Mouse (Mus musculus) brain, embryonic 14.5 days (tissue): Measurements from ENCODE around the gene Rap1a. TPM values are rescaled to one million over a fixed set of nuclear protein-coding genes. Genes with fewer than 3 reads are reported as not detected.

Experiments used
- DNase-seq: peaks from one replicate; pipeline ENCODE4 v3.0.0-alpha.2; 2011; ENCODE audit warnings: low read depth
- CTCF ChIP-seq: fragments of 200-500 bp; IDR thresholded peaks from 2 replicates; pipeline ENCODE4 v1.5.1; 2012; ENCODE audit warnings: inconsistent platforms, mild to moderate bottlenecking, moderate library complexity, borderline replicate concordance; ENCODE audit not compliant: insufficient read depth, insufficient read length; ENCODE audit errors: extremely low read depth
- POLR2A ChIP-seq: fragments of 200-500 bp; IDR thresholded peaks from 2 replicates; pipeline ENCODE4 v1.6.1; 2012; ENCODE audit warnings: mild to moderate bottlenecking, inconsistent platforms, borderline replicate concordance; ENCODE audit not compliant: poor library complexity, insufficient read depth, insufficient read length, severe bottlenecking; ENCODE audit errors: extremely low read depth
- polyA plus RNA-seq: library from polyadenylated mRNA; depleted of rRNA; stranded (reverse); fragments of >200 nt; gene quantifications from 2 replicates; pipeline ENCODE4 v1.2.3, GENCODE M21; 2012

The Rap1a gene
- polyA plus RNA-seq, 1 experiment = 32.7 TPM

DNA sequence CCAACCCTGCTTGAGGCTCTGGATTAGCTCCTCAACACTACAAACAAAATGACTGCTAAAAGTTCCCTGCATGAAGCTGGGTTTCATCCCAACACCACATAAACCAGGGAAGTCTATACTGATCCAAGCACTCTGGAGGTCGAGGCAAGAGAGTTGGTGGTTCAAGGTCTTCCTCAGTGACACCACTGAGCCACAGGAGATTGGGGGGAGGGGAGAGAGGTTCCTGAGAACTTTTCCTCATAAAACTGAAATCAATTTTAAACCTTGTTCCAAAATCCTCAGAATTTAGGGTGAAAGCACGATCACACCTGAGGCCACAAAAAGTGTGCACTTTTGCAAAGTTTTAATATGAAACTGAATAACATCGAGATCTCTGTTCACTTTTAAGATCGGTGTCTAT is 1.8 kb downstream of the Rap1a start:
- TF ChIP-seq CTCF (no peak), POLR2A (no peak)
- no peak for DNase-seq

DNA sequence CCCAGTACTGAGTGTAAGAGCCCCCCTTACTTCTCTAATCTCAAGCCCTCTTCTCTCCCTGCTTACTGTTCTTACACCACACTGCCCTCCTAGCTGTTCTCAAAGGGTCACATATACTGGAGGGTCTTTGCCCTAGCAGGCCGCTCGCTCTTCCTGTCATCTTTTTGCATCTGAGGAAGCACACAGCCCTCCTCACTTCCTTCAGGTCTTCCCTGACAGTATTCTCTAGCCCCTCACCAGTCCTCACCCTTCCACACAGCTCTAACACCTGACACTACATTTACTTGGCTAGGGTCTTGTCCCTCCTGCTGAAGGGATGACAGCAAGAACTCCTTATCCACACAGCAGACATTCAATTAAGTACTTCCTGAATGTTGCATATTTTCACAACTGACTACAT is 2.4 kb downstream of the Rap1a start:
- no peak for TF ChIP-seq POLR2A
- no peak for TF ChIP-seq CTCF
- no peak for DNase-seq

DNA sequence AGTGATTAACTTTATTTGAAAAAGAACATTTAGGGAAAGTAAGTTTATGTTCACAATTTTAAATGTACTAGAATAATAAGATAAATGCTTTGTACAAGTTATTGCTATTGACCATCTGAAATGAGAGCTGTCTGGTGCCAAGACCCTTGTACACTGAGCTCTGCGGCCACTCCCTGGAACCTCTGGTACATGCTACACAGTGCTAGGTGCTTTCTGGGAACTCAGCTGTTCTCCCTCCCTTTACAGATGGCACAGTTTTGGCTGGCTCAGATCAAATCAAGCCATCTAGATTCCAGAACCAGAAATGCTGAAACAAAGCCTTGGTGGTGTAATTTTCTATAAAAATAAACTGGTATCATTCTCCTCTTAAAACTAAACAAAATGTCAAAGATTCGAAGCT is 3.7 kb downstream of the Rap1a start:
- TF ChIP-seq POLR2A (no peak), CTCF (no peak)
- no peak for DNase-seq

DNA sequence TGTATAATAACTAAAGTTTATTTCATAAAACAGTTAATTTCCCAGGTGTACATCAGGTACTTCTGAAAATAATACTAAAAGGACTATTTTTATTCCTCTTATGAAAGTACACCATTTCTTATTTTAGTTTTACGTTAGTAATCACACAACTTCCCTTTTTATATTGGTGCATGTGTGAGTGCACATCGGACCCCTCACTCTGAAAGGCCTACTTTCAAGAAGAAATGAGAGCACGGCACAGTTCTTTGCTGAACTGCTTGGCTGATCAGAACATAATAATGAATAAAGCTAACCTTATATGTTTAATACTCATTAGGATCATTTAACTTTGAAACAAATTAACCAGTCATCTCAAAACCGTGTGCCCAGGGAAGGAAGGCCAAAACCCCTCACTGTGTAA is 4.4 kb downstream of the Rap1a start:
- no peak for DNase-seq
- TF ChIP-seq CTCF (no peak), POLR2A (no peak)

DNA sequence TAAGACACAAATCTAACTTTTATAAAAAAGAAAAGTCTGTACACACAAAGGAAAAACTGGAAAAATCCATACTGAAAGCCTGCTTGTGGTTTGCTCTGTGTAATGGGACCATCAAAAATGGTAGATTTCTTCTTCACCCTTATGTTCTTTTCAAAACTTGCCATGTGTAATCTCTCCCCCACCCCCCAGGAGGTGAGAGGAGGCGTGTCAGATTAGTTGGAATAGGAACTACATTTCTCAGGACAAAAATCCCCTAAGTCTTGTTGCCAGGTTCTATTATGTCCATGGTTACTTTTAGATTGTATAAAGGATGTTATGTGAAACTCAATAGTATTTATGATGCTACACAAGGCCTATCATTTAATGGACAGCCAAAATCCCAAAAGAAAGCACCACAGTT is 6.8 kb downstream of the Rap1a start:
- TF ChIP-seq CTCF = no peak
- TF ChIP-seq POLR2A = no peak
- DNase-seq = no peak

DNA sequence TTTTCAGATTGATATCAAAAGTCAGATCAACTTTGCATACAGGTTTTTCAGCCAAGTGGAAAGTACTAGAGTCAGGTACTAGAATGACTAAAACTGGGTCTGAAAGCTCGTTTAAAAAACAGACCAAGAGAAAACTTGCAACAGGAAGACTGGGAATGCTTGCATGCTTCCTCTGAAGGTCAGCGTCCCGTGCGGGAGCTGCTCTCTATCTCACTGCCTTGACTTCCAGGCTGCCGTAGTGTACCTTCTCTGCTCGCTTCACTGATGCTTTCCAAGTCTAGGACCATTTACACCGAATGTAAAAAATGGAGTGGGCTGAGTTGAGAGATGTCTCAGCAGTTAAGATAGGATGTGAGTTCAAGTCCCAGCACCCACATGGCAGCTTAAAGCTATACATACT is 8.8 kb downstream of the Rap1a start:
- TF ChIP-seq CTCF = no peak
- TF ChIP-seq POLR2A = no peak
- no peak for DNase-seq

DNA sequence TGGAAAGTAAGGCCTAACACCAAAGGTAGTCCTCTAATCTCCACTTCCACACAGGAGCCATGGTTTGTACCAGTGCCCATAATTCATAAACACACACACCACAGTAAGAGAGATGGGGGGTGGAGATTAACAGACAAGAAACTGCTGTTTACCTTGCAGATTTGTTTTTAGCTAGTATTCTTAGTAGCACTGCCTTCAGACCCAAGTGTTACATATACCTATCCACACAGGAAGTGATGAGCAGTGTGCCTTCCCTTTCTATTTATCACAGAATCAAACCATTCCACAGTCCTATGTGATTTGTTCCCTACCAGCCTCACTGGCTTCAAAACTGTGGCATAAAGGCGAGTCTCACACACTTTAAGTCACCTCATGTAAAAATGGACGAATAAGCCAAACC is 10.0 kb downstream of the Rap1a start:
- no peak for TF ChIP-seq POLR2A
- TF ChIP-seq CTCF = no peak
- no peak for DNase-seq

DNA sequence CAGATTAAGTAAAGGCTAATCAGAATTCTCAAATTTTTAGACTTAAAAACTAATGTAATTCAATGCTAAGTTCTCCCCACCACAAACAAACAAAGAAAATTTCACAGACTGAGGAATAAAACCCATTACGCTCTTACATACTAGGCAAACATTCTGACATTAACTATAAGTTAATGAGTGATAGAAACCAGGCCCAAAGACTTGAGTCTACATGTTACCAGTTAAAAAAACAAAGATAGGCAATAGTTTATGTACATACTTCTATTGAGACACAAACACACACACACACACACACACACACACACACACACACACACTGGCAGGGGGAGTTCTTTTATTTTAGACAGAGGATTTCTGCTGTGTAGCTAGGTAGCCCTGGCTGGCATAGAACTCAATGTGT is 10.8 kb downstream of the Rap1a start:
- no peak for DNase-seq
- TF ChIP-seq POLR2A = no peak
- no peak for TF ChIP-seq CTCF

DNA sequence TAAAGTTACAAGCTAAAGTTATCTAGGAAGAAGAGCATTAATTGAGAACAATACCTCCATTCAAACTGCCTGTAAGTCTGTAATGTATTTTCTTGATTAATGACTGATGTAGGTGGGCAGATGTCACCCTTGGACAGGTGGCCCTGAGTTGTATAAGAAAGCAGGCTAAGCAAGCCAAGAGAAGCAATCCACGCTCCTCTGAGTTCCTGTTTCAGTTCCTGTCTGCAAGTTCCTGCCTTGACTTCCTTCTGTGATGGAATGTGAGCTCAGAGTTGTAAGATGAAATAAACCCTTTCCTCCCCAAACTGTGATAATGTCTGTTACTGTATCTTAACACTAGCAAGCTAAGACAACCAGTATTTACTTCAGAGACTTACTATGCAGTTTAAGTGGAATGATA is 11.4 kb downstream of the Rap1a start:
- DNase-seq = no peak
- TF ChIP-seq POLR2A (no peak), CTCF (no peak)

DNA sequence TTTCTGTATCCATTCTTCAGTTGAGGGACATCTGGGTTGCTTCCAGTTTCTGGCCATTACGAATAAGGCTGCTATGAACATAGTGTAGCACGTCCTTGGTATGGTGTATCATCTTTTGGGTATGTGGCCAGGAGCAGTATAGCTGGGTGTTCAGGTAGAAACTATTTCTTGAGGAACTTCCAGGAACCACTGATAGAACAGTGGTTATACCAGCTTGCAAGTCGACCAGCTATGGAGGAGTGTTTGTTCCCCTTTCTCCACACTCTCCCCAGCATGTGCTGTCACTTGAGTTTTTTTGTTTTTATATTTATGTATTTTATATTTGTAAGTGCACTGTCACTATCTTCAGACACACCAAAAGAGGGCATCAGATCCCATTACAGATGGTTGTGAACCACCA is 13.8 kb downstream of the Rap1a start:
- DNase-seq = no peak

DNA sequence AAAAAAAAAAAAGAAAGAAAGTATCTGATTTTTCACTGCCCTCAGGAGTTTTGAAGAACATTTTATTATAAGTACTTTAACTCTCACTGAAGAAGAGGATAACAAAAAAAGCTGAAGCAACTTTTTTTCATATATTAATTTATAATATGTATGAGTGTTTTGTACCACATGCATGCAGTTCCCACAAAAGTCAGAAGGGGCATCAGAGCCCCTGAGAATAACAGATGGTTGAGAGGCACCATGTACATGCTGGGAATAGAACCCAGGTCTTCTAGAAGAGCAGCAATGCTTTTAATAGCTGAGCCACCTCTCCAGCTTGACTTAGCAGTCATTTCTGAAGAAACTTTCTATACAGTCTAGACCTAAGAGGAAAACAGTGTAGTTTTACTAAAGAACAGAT is 15.3 kb downstream of the Rap1a start:
- TF ChIP-seq POLR2A (no peak), CTCF (no peak)
- DNase-seq = no peak

More for the DNA sequence above, 13.8 kb downstream of the Rap1a start:
- TF ChIP-seq POLR2A = no peak
- TF ChIP-seq CTCF = no peak

DNA sequence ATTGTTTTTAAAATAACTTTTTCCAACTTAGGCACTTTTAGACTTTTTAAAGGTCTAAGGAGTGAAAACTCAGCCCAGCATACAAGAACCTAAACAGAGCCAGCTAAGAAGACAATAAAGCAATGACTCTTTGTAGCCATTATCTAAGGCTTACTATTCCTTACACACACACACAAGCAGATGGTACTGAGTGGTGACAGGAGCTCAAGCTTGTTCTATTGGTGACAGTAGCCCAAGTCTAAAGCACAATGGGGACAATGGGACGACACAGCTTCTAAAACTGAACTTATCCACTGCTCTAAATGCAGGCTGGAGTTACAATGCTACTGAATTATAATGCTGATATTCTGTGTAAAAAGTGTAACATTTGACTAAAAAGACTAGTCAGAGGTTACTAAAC is 17.3 kb downstream of the Rap1a start:
- TF ChIP-seq POLR2A (no peak), CTCF (no peak)
- DNase-seq = no peak

DNA sequence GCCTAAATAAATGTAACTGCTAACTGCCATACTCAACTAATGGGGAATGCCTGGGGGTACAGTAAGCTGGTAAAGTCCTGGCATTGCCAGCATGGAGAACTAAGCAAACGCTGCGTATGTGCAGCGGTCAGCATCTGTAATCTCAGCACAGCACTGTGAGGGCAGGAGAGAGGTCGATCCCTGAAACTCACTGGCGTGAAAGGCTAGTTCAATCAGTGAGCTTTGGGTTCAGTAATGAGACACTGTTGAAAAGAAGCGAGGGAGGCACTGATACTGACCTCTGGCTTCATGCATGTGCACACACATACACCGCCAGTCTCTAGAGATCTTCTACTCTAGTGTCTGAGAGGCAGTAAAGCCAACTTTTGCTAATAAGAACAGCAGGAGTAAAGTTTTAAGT is 18.7 kb downstream of the Rap1a start:
- no peak for DNase-seq
- TF ChIP-seq POLR2A = no peak
- TF ChIP-seq CTCF = no peak
